Mouse (Mus musculus) c-Kit-negative CD71-positive TER-119-positive erythroid progenitor cells, embryonic 14.5 days (primary cell): ENCODE data around the gene Tnp1.

ENCODE experiments used
- DNase-seq: peaks from one replicate; pipeline ENCODE4 v3.0.0-alpha.2; 2013; ENCODE audit warnings: low read depth, low spot score

The Tnp1 gene

GRCm38 (mm10) chr1:73015731-73016130 is at the start of gene Tnp1:
Gene Tnp1 (minus strand): TSS chr1:73015909.
- no peak for DNase-seq

- DNase-seq, result no peak
Observed at GRCm38 (mm10) chr1:73064336-73064735, 48.6 kb upstream of the Tnp1 start.

GRCm38 (mm10) chr1:73061491-73062233 is 46.0 kb upstream of the Tnp1 start:
- no peak for DNase-seq

- DNase-seq, result no peak
Observed at GRCm38 (mm10) chr1:73060271-73060670, 44.6 kb upstream of the Tnp1 start.

GRCm38 (mm10) chr1:73056266-73057001 is 40.7 kb upstream of the Tnp1 start:
- no peak for DNase-seq

GRCm38 (mm10) chr1:73055820-73056219 is 40.1 kb upstream of the Tnp1 start:
- no peak for DNase-seq

GRCm38 (mm10) chr1:73055206-73055605 is 39.5 kb upstream of the Tnp1 start:
- DNase-seq, result no peak

GRCm38 (mm10) chr1:73053545-73054326 is 38.0 kb upstream of the Tnp1 start:
- DNase-seq, result no peak

GRCm38 (mm10) chr1:73046896-73047672 is 31.4 kb upstream of the Tnp1 start:
- peak; percentile 50 for DNase-seq

GRCm38 (mm10) chr1:73045948-73046685 is 30.4 kb upstream of the Tnp1 start:
- no peak for DNase-seq

- DNase-seq, result no peak
Observed at GRCm38 (mm10) chr1:73043671-73044070, 28.0 kb upstream of the Tnp1 start.

- no peak for DNase-seq
Observed at GRCm38 (mm10) chr1:73040691-73041425, 25.1 kb upstream of the Tnp1 start.

GRCm38 (mm10) chr1:73038532-73038931 is 22.8 kb upstream of the Tnp1 start:
- DNase-seq, result peak; percentile 77

- DNase-seq, result peak; percentile 95
Observed at GRCm38 (mm10) chr1:73036536-73036935, 20.8 kb upstream of the Tnp1 start.

- DNase-seq, result peak; percentile 42
Observed at GRCm38 (mm10) chr1:73035726-73036125, 20.0 kb upstream of the Tnp1 start.

- DNase-seq, result no peak
Observed at GRCm38 (mm10) chr1:73032491-73032890, 16.8 kb upstream of the Tnp1 start.

- DNase-seq, result no peak
Observed at GRCm38 (mm10) chr1:73028741-73029140, 13.0 kb upstream of the Tnp1 start.

GRCm38 (mm10) chr1:73027381-73027780 is 11.7 kb upstream of the Tnp1 start:
- no peak for DNase-seq

- no peak for DNase-seq
Observed at GRCm38 (mm10) chr1:73026786-73027299, 11.1 kb upstream of the Tnp1 start.

GRCm38 (mm10) chr1:73026157-73026556 is 10.4 kb upstream of the Tnp1 start:
- DNase-seq, result no peak
